Mouse (Mus musculus) C2C12 (cell line): ENCODE results near the gene Ppp1r11.

Source experiments
- CTCF ChIP-seq: IDR thresholded peaks from one replicate; pipeline ENCODE4 v1.5.1; 2011; ENCODE audit not compliant: control insufficient read depth, insufficient read depth, insufficient read length
- MAX ChIP-seq: IDR thresholded peaks from one replicate; pipeline ENCODE4 v1.6.1; 2011; ENCODE audit warnings: mild to moderate bottlenecking, control low read depth
- MYOG ChIP-seq: IDR thresholded peaks from one replicate; pipeline ENCODE4 v1.6.1; 2011; ENCODE audit not compliant: control insufficient read depth, insufficient read length; ENCODE audit errors: extremely low read depth
- USF1 ChIP-seq: IDR thresholded peaks from one replicate; pipeline ENCODE4 v1.6.1; 2011; ENCODE audit warnings: low read depth, mild to moderate bottlenecking, control low read depth, moderate library complexity

GRCm38 (mm10) chr17:36914108-36914507 is 37.4 kb downstream of the Ppp1r11 start:
- TF ChIP-seq CTCF (peak; percentile 27), MYOG (no peak), USF1 (no peak), MAX (no peak)
